Mouse (Mus musculus): Measurements from ENCODE around the gene Cxcr4.

GRCm38 (mm10) chr1:128602018-128602687 lies 10.1 kb upstream of the Cxcr4 start:
- TF ChIP-seq POLR2A (IDR thresholded peaks at IDR 0.05; ENCODE audit: low read depth, low read length) = no peak
- TF ChIP-seq CTCF (IDR thresholded peaks at IDR 0.05; ENCODE audit: extremely low read depth, insufficient read depth, insufficient read length, insufficient replicate concordance) = no peak
